ENCODE assay signal across 13 mouse cellular contexts in the genomic region with DNA sequence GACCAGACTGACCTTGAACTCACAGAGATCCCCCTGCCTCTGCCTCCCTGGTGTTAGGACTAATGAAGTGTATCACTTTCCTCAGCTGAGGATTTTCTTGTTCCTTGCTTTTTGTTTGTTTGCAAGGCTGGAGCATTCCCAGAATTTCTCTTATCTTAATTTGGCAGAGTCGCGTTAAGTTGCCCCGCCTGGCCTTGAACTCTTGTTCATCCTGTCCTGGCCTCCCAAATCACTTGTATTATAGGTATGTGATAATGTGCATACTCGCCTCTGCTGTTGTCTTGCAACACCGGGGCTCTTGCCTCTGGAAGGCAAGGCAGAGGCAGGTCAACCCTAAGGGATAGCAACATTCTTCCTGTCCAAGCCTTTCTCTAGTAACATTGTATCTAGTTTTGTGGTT.
"Had no signal": no experiment of that assay in that cellular context is flagged by ENCODE, and none has a peak within 500 bp of the region (broad histone marks: within the 10 kb centered on the region; RNA-seq: fewer than 3 reads in every experiment).

No protein-coding gene starts in this region.

- ATAC-seq: inflammation-experienced regulatory T-cells, adult 6 months had no signal

- H3K9ac ChIP-seq: kidney, embryonic 15.5 days; limb, embryonic 15.5 days; lung, embryonic 15.5 days; neural tube, embryonic 12.5 days had no signal

- H3K27ac ChIP-seq: kidney, embryonic 15.5 days; limb, embryonic 15.5 days; lung, embryonic 15.5 days; macrophage; neural tube, embryonic 12.5 days had no signal

- H3K4me2 ChIP-seq: kidney, embryonic 15.5 days; limb, embryonic 15.5 days; lung, embryonic 15.5 days; neural tube, embryonic 12.5 days had no signal

- DNase-seq: kidney, adult 11 months; kidney, postnatal 25 days; layer of hippocampus, adult 9-11 months; layer of hippocampus, postnatal 36 days; lung, postnatal 14 days; midbrain, embryonic 14.5 days; thymus, postnatal 36 days had no signal

- H3K4me3 ChIP-seq: kidney, embryonic 15.5 days; limb, embryonic 15.5 days; lung, embryonic 15.5 days; neural tube, embryonic 12.5 days had no signal

- H3K9me3 ChIP-seq: kidney, embryonic 15.5 days; limb, embryonic 15.5 days; lung, embryonic 15.5 days; neural tube, embryonic 12.5 days had no signal

- H3K27me3 ChIP-seq: kidney, embryonic 15.5 days; limb, embryonic 15.5 days; lung, embryonic 15.5 days; neural tube, embryonic 12.5 days had no signal
